Mouse (Mus musculus) embryonic stem cell, embryonic (primary cell): Measurements from ENCODE around the gene Pik3r6.

ENCODE experiments used
- CTCF ChIA-PET, 4 experiments: fragments of 300-600 bp in 2 of 4; fragments of 350-600 bp in 2 of 4; sonication (Branson Sonifier 250); formaldehyde crosslinking; loops; one replicate each; lab custom pipeline; 2022; ENCODE audit warnings: inconsistent platforms in 2 of 4; lab: Charles Lee
- POLR2A ChIA-PET, 4 experiments: fragments of 300-600 bp in 2 of 4; fragments of 350-600 bp in 2 of 4; sonication (Branson Sonifier 250); formaldehyde crosslinking; loops; one replicate each; lab custom pipeline; 2022; ENCODE audit warnings: antibody characterized with exemption in 4 of 4, inconsistent platforms in 1 of 4; lab: Charles Lee

Pik3r6 gene

GRCm38 (mm10) chr11:68509194-68509593 is 6.4 kb downstream of the Pik3r6 start:
- POLR2A ChIA-PET, result no interaction called here

GRCm38 (mm10) chr11:68513969-68514368 is 11.2 kb downstream of the Pik3r6 start:
- CTCF ChIA-PET, result no interaction called here
- POLR2A ChIA-PET, result no interaction called here

More at GRCm38 (mm10) chr11:68509194-68509593, 6.4 kb downstream of the Pik3r6 start:
- CTCF ChIA-PET, result no interaction called here

- ChIA-PET POLR2A (interaction anchor here in 1 of 4 experiments (0.6 to 1.2 kb wide), 2 partner anchors 14 to 183 kb away, joined by 3 to 4 read pairs; no protein-coding TSS in a partner anchor), CTCF (interaction anchor here in 3 of 4 experiments (0.7 to 1.7 kb wide), 4 partner anchors 11 to 47 kb away, joined by 3 to 5 read pairs (median 4); no protein-coding TSS in a partner anchor)
Observed at GRCm38 (mm10) chr11:68519362-68519761, 16.5 kb downstream of the Pik3r6 start.

GRCm38 (mm10) chr11:68519815-68520214 is 17.0 kb downstream of the Pik3r6 start:
- CTCF ChIA-PET, result interaction anchor here in 2 of 4 experiments (0.7 to 1.7 kb wide), 4 partner anchors 11 to 307 kb away, joined by 3 to 6 read pairs (median 4); no protein-coding TSS in a partner anchor
- POLR2A ChIA-PET, result interaction anchor here in 1 of 4 experiments (1.2 kb wide), 1 partner anchor 14 kb away, joined by 4 read pairs; no protein-coding TSS in a partner anchor

GRCm38 (mm10) chr11:68520439-68520838 is 17.6 kb downstream of the Pik3r6 start:
- POLR2A ChIA-PET, result interaction anchor here in 1 of 4 experiments (1.2 kb wide), 1 partner anchor 13 kb away, joined by 4 read pairs; no protein-coding TSS in a partner anchor
- CTCF ChIA-PET, result interaction anchor here in 2 of 4 experiments (0.6 to 1.7 kb wide), 4 partner anchors 10 to 308 kb away, joined by 3 to 6 read pairs (median 4); no protein-coding TSS in a partner anchor

- ChIA-PET CTCF (interaction anchor here in 1 of 4 experiments (0.6 kb wide), 1 partner anchor 104 kb away, joined by 3 read pairs; no protein-coding TSS in a partner anchor), POLR2A (no interaction called here)
Observed at GRCm38 (mm10) chr11:68521352-68521751, 18.5 kb downstream of the Pik3r6 start.

- POLR2A ChIA-PET, result no interaction called here
Observed at GRCm38 (mm10) chr11:68526441-68526840, 23.6 kb downstream of the Pik3r6 start.

GRCm38 (mm10) chr11:68531066-68531806 is 28.4 kb downstream of the Pik3r6 start:
- CTCF ChIA-PET, result interaction anchor here (0.6 to 3.5 kb wide), 38 partner anchors 8 to 632 kb away, joined by 3 to 35 read pairs (median 4); partner anchors contain the start of gene Pik3r5 (in 1 of the 4)
- POLR2A ChIA-PET, result interaction anchor here in 3 of 4 experiments (0.5 to 3.8 kb wide), 18 partner anchors 12 to 1881 kb away, joined by 3 to 19 read pairs (median 3); partner anchors contain the start of gene Myh10 (in 1 of the 3)

More at GRCm38 (mm10) chr11:68526441-68526840, 23.6 kb downstream of the Pik3r6 start:
- CTCF ChIA-PET, result interaction anchor here in 1 of 4 experiments (0.6 kb wide), 1 partner anchor 40 kb away, joined by 4 read pairs; no protein-coding TSS in a partner anchor

GRCm38 (mm10) chr11:68531941-68532535 is 29.2 kb downstream of the Pik3r6 start:
- ChIA-PET CTCF (interaction anchor here (0.6 to 3.5 kb wide), 46 partner anchors 8 to 631 kb away, joined by 3 to 35 read pairs (median 4); partner anchors contain the start of genes Myh10 (in 1 of the 4) and Pik3r5 (in 1 of the 4)), POLR2A (interaction anchor here in 3 of 4 experiments (0.5 to 3.8 kb wide), 22 partner anchors 11 to 1880 kb away, joined by 3 to 19 read pairs (median 3); partner anchors contain the start of gene Myh10 (in 2 of the 3))

- ChIA-PET CTCF (interaction anchor here (0.6 to 3.5 kb wide), 17 partner anchors 9 to 159 kb away, joined by 3 to 35 read pairs (median 4); partner anchors contain the start of genes Ccdc42 (in 1 of the 4) and Myh10 (in 1 of the 4)), POLR2A (interaction anchor here in 3 of 4 experiments (0.6 to 3.8 kb wide), 13 partner anchors 10 to 703 kb away, joined by 3 to 19 read pairs (median 3); partner anchors contain the start of gene Myh10 (in 2 of the 3))
Observed at GRCm38 (mm10) chr11:68532773-68533172, 30.0 kb downstream of the Pik3r6 start.

- ChIA-PET POLR2A (interaction anchor here in 2 of 4 experiments (0.7 to 3.8 kb wide), 7 partner anchors 9 to 158 kb away, joined by 3 to 19 read pairs (median 4); partner anchors contain the start of gene Myh10 (in 1 of the 2)), CTCF (interaction anchor here in 1 of 4 experiments (2.0 to 3.5 kb wide), 2 partner anchors 15 to 49 kb away, joined by 14 to 31 read pairs; no protein-coding TSS in a partner anchor)
Observed at GRCm38 (mm10) chr11:68533971-68534475, 31.2 kb downstream of the Pik3r6 start.

- ChIA-PET CTCF (interaction anchor here in 1 of 4 experiments (0.6 kb wide), 1 partner anchor 111 kb away, joined by 3 read pairs; no protein-coding TSS in a partner anchor), POLR2A (interaction anchor here in 2 of 4 experiments (0.6 to 0.9 kb wide), 4 partner anchors 37 to 244 kb away, joined by 3 to 4 read pairs (median 3); no protein-coding TSS in a partner anchor)
Observed at GRCm38 (mm10) chr11:68536026-68536425, 33.2 kb downstream of the Pik3r6 start.

GRCm38 (mm10) chr11:68536465-68536864 is 33.6 kb downstream of the Pik3r6 start:
- CTCF ChIA-PET, result interaction anchor here in 1 of 4 experiments (0.6 kb wide), 1 partner anchor 37 kb away, joined by 5 read pairs; no protein-coding TSS in a partner anchor
- POLR2A ChIA-PET, result interaction anchor here in 2 of 4 experiments (0.9 to 1.2 kb wide), 5 partner anchors 9 to 155 kb away, joined by 3 to 5 read pairs (median 3); partner anchors contain the start of gene Myh10 (in 1 of the 2)

- ChIA-PET CTCF (interaction anchor here in 1 of 4 experiments (1.4 kb wide), 1 partner anchor 8 kb away, joined by 6 read pairs; no protein-coding TSS in a partner anchor), POLR2A (no interaction called here)
Observed at GRCm38 (mm10) chr11:68539621-68540020, 36.8 kb downstream of the Pik3r6 start.

- ChIA-PET CTCF (interaction anchor here in 3 of 4 experiments (0.6 to 4.4 kb wide), 8 partner anchors 13 to 540 kb away, joined by 3 to 35 read pairs (median 4); no protein-coding TSS in a partner anchor), POLR2A (interaction anchor here in 2 of 4 experiments (1.1 to 1.5 kb wide), 4 partner anchors 7 to 15 kb away, joined by 3 to 4 read pairs (median 3); no protein-coding TSS in a partner anchor)
Observed at GRCm38 (mm10) chr11:68544554-68544953, 41.7 kb downstream of the Pik3r6 start.

GRCm38 (mm10) chr11:68545172-68545571 is 42.4 kb downstream of the Pik3r6 start:
- POLR2A ChIA-PET, result interaction anchor here in 2 of 4 experiments (1.3 to 1.5 kb wide), 3 partner anchors 8 to 15 kb away, joined by 3 to 4 read pairs (median 3); no protein-coding TSS in a partner anchor
- CTCF ChIA-PET, result interaction anchor here in 3 of 4 experiments (0.6 to 4.4 kb wide), 9 partner anchors 13 to 339 kb away, joined by 3 to 35 read pairs (median 5); no protein-coding TSS in a partner anchor
